Mouse (Mus musculus) limb, embryonic 11.5 days (tissue): ENCODE results near the gene Sfxn5. TPM values are rescaled to one million over a fixed set of nuclear protein-coding genes. Genes with fewer than 3 reads are reported as not detected.

ENCODE experiments used
- ATAC-seq: fragments of 200-750 bp; cut with Nextera tagmentation; 2 replicates; pipeline ENCODE4 v1.8.0; 2017; ENCODE audit warnings: low read depth; ENCODE audit not compliant: insufficient number of reproducible peaks, low FRiP score, low TSS enrichment
- DNase-seq: peaks from one replicate; pipeline ENCODE4 v3.0.0-alpha.2; 2015; ENCODE audit warnings: low spot score
- H3K27ac ChIP-seq: fragments of 300-500 bp; sonication (generic); replicated peaks from 2 replicates; pipeline ENCODE4 v1.5.1; 2014; ENCODE audit warnings: low read depth, mild to moderate bottlenecking, low read length
- H3K27me3 ChIP-seq: fragments of 300-500 bp; sonication (generic); 2 replicates; pipeline ENCODE4 v1.6.1; 2014; ENCODE audit warnings: mild to moderate bottlenecking, low read length, mixed read lengths; ENCODE audit not compliant: control insufficient read depth, insufficient read depth
- H3K36me3 ChIP-seq: fragments of 300-500 bp; sonication (generic); 2 replicates; pipeline ENCODE4 v1.6.1; 2014; ENCODE audit warnings: mild to moderate bottlenecking, low read length, moderate library complexity, mixed read lengths; ENCODE audit not compliant: control insufficient read depth, insufficient read depth
- H3K4me1 ChIP-seq: fragments of 300-500 bp; sonication (generic); 2 replicates; pipeline ENCODE4 v1.6.1; 2014; ENCODE audit warnings: low read length, mixed read lengths; ENCODE audit not compliant: control insufficient read depth, insufficient read depth
- H3K4me2 ChIP-seq: fragments of 300-500 bp; sonication (generic); 2 replicates; pipeline ENCODE4 v1.6.1; 2014; ENCODE audit warnings: low read depth, mild to moderate bottlenecking, moderate library complexity; ENCODE audit not compliant: severe bottlenecking
- H3K4me3 ChIP-seq: fragments of 300-500 bp; sonication (generic); 2 replicates; pipeline ENCODE4 v1.5.1; 2014; ENCODE audit warnings: low read depth, low read length
- H3K9ac ChIP-seq: fragments of 300-500 bp; sonication (generic); 2 replicates; pipeline ENCODE4 v1.6.1; 2014; ENCODE audit warnings: mild to moderate bottlenecking, low read length
- H3K9me3 ChIP-seq: fragments of 300-500 bp; sonication (generic); 2 replicates; pipeline ENCODE4 v1.6.1; 2016; ENCODE audit warnings: low read length; ENCODE audit not compliant: control insufficient read depth
- WGBS: fragments of 180-500 bp; shearing (Covaris S2); extraction: QIAGEN DNeasy Blood & Tissue Kit; methylation state at CpG from one replicate; pipeline ENCODE4 v1.1.7; 2014; 5-methylcytosine and 5-hydroxymethylcytosine counted together
- polyA plus RNA-seq: library from polyadenylated mRNA; unstranded; fragments of >200 nt; fragmentation: Nextera tagmentation; extraction: Ambion mirVana; gene quantifications from 2 replicates; pipeline ENCODE4 v1.2.1, GENCODE M21; 2014

Sfxn5 gene
- 4.8 and 6.7 TPM in 2 replicates for polyA plus RNA-seq

DNA sequence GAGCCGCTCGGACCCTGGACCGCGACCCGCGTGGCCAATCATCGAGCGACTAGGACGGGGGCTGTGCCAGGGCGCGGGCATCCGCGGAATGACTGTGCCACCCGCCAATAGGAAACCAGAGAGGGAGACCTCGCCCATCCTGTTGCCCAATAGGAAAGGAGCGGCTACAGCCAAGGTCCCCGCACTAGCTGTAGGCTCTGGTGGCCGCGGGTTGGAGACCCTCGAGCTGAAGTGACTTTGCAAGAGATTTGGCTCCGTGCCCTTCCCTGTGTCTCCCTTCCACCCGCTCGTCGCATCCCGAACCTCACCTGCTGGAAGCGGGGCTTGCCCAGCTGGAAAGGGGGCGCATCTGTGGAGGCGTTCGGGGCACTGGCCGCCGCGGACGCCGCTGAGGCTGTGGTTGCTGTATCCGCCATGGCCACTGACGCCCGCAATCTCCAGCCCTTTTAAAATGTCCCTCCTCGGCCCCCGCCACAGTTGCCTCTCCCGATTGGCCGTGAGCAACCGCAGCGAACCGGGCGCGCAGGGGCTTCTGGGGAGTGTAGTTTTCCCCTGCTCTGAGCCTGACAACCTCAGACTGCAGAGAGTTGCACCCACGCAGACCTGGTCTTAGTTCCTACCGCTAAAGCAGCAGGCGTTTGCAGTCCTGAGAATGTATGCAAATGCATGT is at the start of gene Sfxn5:
Sfxn5 (minus strand) TSS at position 423 of the 670 bp plus-strand sequence.
- under 1% methylated on average over 49 of the region's 49 CpGs for WGBS
- Histone ChIP-seq H3K4me2 (peak within 1 kb of the TSS; percentile 99), H3K36me3 (no peaks in the 10 kb centered on the region), H3K27me3 (peaks cover 7% of the 10 kb centered on the region), H3K27ac (peak within 1 kb of the TSS; percentile 72; the same call in 1 of the 2 replicates), H3K4me3 (peak within 1 kb of the TSS; percentile 65), H3K4me1 (no peaks in the 10 kb centered on the region), H3K9me3 (no peaks in the 10 kb centered on the region), H3K9ac (peak within 1 kb of the TSS; percentile 68)
- ATAC-seq: peak; percentile 98
- peak; percentile 98 for DNase-seq

DNA sequence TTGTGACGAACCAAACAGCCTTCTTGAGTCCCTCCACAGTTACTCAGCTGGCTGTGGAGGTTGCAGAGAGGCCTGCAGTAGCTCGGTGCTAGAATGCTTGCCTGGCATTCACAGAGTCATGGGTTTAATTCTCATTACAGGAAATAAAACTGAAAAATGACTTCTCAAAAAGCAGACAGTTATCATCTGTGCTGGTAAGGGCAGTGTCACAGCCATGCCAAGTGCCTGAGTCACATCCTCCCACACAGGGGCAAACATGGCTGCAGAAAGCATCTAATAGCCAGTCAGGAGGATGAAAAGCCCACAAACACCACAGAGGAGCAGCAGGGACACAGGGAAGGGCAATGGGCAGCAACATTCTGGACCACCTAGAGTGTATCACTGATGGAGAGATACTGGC is 49.6 kb upstream of the Sfxn5 start:
- H3K4me2 ChIP-seq: no peak overlapping the region
- H3K4me3 ChIP-seq: no peak overlapping the region
- no peaks in the 10 kb centered on the region for H3K36me3 ChIP-seq
- no peak overlapping the region for H3K9ac ChIP-seq
- DNase-seq (no peak), ATAC-seq (no peak)
- H3K4me1 ChIP-seq: 0 out of 2 replicates have a peak, but pooled peaks cover 3% of the 10 kb centered on the region
- no peaks in the 10 kb centered on the region for H3K9me3 ChIP-seq
- no peak overlapping the region for H3K27ac ChIP-seq
- 84% methylated on average over 2 of the region's 2 CpGs for WGBS
- H3K27me3 ChIP-seq: peaks cover 2% of the 10 kb centered on the region; the same call in 1 of the 2 replicates

DNA sequence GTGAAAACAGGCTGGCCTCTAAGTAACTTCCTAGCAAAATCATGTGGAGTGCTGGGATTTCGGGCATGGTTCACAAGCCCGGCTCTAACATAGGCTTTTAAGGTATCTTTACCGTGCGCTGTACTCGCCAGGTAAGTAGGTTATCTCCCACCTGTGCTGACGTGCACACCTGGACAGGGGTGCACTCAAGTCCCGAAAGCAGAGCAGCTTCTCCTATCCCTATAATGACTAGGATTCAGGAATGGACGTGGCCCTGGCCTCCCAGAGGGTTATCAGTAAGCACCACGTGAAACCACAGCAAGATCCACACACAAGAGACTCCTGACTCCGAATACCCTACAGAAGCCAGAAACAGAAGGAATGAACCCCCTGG is 48.4 kb upstream of the Sfxn5 start:
- no peak for DNase-seq
- ATAC-seq: no peak
- no peak overlapping the region for H3K27ac ChIP-seq
- peaks cover 2% of the 10 kb centered on the region; the same call in 1 of the 2 replicates for H3K27me3 ChIP-seq
- no peak overlapping the region for H3K4me2 ChIP-seq
- no peak overlapping the region for H3K9ac ChIP-seq
- H3K9me3 ChIP-seq: no peaks in the 10 kb centered on the region
- H3K4me1 ChIP-seq: 0 out of 2 replicates have a peak, but pooled peaks cover 3% of the 10 kb centered on the region
- H3K36me3 ChIP-seq: no peaks in the 10 kb centered on the region
- no peak overlapping the region for H3K4me3 ChIP-seq
- WGBS: 78% methylated on average over 10 of the region's 10 CpGs

DNA sequence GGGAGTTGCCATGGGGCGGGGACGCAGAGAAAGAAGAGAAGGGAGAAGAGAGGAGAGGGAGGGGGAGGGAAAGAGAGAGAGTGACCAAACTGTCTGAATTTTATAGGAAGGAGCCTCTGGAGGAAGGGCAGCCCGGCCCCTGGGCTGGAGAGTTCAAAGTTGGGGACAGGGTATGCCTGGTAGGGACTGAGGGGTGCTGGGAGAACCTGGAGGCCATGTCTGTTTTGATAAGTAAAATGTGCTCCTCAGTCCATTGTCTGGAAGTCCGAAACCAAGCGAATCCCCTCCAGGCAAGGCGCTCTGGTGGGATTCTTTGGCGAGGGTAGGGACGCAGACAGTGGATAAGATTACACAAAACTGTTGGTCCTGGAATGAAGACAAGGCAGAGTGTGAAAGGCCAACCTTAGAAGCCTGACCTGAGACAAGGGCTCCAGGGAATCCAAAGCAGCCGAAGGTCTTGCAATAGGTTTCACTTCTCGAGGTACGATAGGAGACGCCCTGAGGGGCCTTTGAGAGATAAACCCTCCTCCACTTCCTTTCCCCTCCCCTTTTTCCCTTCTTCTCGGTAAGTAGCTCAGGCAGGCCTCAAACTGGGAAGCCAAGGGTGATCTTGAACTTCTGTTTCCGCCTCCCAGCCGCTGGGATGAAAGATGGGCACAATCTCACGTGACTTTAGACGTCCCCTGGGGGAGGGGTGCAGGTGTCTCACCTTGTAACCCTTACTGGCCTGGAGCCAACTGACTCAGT is 47.9 kb upstream of the Sfxn5 start:
- Histone ChIP-seq H3K9ac (no peak overlapping the region), H3K27ac (no peak overlapping the region), H3K36me3 (no peaks in the 10 kb centered on the region)

DNA sequence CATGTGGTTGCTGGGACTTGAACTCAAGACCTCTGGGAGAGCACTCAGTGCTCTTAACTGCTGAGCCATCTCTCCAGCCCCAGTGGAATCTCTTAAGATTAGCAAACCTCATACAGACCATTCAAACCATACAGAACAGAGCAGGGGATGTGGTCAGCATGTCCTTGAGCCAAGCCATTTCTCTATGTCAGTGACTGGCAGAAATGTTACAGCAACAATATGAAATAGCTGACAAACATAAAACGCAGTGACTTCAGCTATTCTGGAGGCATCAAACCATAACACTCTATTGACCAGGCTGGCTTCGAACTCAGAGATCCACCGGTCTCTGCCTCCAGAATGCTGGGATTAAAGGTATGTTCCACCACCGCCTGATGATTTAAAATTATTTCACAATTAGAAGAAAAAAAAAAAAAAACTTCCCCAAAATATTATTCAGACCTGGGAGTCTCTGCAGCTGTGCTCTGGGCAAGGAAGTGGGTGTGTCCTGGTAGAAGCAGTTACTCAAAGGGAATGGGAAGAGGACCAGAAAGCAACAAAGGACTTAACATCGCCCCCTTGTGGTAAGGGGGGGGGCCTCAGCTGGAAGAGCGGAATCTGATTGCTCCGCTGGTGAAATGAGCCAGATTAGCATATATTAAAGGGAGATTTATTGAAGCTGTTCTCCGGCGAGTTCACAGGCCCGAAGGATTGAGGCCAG is 47.1 kb upstream of the Sfxn5 start:
- Histone ChIP-seq H3K4me3 (no peak overlapping the region), H3K27me3 (no peaks in the 10 kb centered on the region), H3K4me2 (peak overlapping the region; percentile 3; the same call in 1 of the 2 replicates), H3K9ac (no peak overlapping the region), H3K27ac (no peak overlapping the region), H3K9me3 (no peaks in the 10 kb centered on the region), H3K36me3 (no peaks in the 10 kb centered on the region), H3K4me1 (0 out of 2 replicates have a peak, but pooled peaks cover 3% of the 10 kb centered on the region)
- peak; percentile 87 for DNase-seq
- ATAC-seq: peak; percentile 67; the same call in 1 of the 2 replicates
- WGBS: 27% methylated on average over 10 of the region's 10 CpGs

More for the DNA sequence above, 47.9 kb upstream of the Sfxn5 start:
- 0 out of 2 replicates have a peak, but pooled peaks cover 3% of the 10 kb centered on the region for H3K4me1 ChIP-seq
- H3K4me2 ChIP-seq: peak overlapping the region; percentile 3; the same call in 1 of the 2 replicates
- ATAC-seq (peak; percentile 21; the same call in 1 of the 2 replicates), DNase-seq (no peak)
- H3K9me3 ChIP-seq: no peaks in the 10 kb centered on the region
- no peak overlapping the region for H3K4me3 ChIP-seq
- WGBS: 25% methylated on average over 17 of the region's 17 CpGs
- H3K27me3 ChIP-seq: no peaks in the 10 kb centered on the region

DNA sequence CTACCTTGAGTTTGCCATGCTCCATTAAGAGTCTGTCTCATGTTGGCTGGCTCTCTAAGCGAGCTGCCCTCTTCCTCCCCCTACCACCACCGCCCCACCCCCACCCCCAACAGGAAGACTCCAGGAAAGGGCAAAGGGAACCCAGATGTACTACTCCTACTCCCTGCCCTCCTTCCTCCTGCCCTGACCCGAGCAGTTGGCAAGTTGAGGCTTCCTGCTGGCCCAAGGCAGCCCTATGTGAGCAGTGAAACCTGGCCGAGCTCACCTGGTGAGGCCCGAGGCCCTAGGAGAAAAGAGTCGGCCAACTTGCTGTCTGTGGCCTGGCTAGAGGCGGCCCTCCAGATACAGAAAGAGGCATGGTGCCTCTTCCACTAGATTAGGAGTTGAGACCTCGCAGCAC is 45.4 kb upstream of the Sfxn5 start:
- no peak for DNase-seq
- Histone ChIP-seq H3K36me3 (no peaks in the 10 kb centered on the region), H3K27me3 (no peaks in the 10 kb centered on the region), H3K27ac (no peak overlapping the region), H3K4me2 (no peak overlapping the region), H3K9me3 (no peaks in the 10 kb centered on the region), H3K4me1 (0 out of 2 replicates have a peak, but pooled peaks cover 3% of the 10 kb centered on the region), H3K9ac (no peak overlapping the region), H3K4me3 (no peak overlapping the region)
- no peak for ATAC-seq
- WGBS: 45% methylated on average over 8 of the region's 8 CpGs

DNA sequence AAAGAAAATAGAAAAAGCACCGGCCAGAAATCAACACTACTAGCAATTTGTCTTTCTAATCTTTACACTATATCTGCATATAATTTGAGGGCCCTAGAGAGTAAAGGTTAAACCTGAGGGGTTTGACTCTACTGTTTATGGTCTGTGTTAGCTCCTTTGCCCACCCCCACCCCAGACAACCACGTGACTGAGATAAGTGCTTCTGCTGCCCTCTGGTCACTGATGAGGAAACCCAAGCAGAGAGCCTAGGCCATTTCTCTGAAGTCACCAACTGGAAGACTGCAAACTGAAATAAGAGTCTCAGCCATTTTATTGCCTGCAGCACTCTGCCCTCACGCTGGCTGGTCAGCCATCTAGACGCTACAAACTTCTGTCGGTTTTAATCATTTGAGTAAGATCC is 44.7 kb upstream of the Sfxn5 start:
- H3K4me2 ChIP-seq: no peak overlapping the region
- no peaks in the 10 kb centered on the region for H3K27me3 ChIP-seq
- 0 out of 2 replicates have a peak, but pooled peaks cover 3% of the 10 kb centered on the region for H3K4me1 ChIP-seq
- no peak overlapping the region for H3K27ac ChIP-seq
- no peaks in the 10 kb centered on the region for H3K36me3 ChIP-seq
- DNase-seq (no peak), ATAC-seq (no peak)
- H3K9ac ChIP-seq: no peak overlapping the region
- H3K9me3 ChIP-seq: no peaks in the 10 kb centered on the region
- WGBS: 49% methylated on average over 5 of the region's 5 CpGs
- H3K4me3 ChIP-seq: no peak overlapping the region
